Mouse (Mus musculus) spleen, postnatal 10 days (tissue): ENCODE measurements around the gene BC028528.
"Not testable (repeated sequence)": the region's sequence is repeated elsewhere in the genome, so short reads cannot be mapped to it uniquely, and the experiment has no call there.

Experiments used
- DNase-seq, 2 experiments: peaks; one replicate each; pipeline ENCODE4 v3.0.0; 2021 to 2022; ENCODE audit warnings: low spot score in 2 of 2

The BC028528 gene

GRCm38 (mm10) chr3:95891211-95892065, at the start of gene BC028528:
Gene BC028528, minus strand, starts transcription at chr3:95892005.
- peak in 1 of 2 experiments; percentile 66 for DNase-seq

- DNase-seq: peak in 1 of 2 experiments; percentile 64
These were observed 47.0 kb upstream of the BC028528 start for GRCm38 (mm10) chr3:95938835-95939234.

DNA sequence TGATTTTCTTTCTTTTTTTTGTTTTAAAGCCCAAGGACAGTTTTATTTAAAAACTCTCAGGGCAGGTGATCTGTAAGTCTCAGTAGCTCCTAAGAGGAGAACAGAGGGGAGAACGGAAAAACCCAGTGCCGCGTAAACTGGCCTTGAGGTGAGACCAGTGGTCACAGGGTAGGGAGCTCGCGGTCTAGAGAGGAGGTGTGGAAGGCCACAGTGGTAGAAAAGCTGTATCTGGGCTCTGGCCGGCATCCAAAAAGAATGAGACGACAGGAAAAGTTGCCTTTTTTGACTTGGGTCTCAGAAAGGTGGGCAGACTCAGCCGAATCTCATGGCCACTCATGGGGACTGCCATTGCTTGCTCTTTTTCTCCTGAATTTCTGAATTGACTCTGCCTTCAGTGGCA, 46.4 kb upstream of the BC028528 start:
- DNase-seq: no peak

GRCm38 (mm10) chr3:95934448-95934847, 42.6 kb upstream of the BC028528 start:
- DNase-seq: no peak

DNA sequence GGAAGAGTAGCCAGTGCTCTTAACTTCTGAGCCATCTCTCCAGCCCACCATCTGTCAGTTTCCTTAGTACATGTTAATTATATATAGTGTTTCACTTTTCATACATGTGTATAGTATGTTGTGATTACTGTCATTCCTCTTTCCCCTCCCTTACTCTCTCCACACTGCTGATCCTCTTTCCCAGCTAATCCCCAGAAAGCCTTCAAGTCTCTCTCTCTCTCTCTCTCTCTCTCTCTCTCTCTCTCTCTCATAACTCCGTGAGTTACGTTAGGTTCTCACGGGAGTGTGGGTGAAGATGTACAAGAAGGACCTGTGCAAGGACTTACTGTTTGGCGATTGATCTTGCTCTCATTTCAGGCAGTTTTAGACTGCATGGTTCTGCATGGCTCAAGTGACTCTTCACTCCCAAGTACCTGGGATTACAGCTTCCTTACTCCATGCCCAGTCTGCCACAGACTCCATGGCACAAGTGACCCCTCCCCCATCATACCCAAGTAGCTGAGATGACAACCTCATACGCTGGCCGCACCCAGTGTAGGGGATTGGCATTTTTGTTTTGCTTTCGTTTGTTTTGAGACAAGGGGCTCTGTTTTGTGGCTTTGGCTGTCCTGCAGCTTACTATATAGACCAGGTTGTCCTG, 41.4 kb upstream of the BC028528 start:
- DNase-seq: no peak

- no peak for DNase-seq
These were observed 40.8 kb upstream of the BC028528 start for GRCm38 (mm10) chr3:95932566-95932965.

DNA sequence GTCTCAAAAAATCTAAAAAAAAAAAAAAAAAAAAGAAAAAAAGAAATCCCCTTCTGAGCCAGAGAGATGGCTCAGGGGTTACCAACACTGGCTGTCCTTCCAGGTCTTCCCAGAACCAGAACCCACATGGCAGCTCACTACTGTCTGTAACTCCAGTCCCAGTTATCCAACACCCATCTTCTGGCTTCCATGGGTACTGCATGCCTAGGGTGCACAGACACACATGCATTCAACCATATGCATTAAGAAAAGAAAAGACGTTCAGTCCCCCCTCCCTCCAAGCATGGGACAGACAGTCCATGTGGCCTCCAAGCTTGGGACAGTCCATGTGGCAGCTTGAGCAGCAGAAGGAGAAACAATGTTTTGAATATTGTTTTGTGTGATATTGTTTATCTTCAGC, 40.4 kb upstream of the BC028528 start:
- DNase-seq: no peak

GRCm38 (mm10) chr3:95931471-95931870, 39.7 kb upstream of the BC028528 start:
- no peak for DNase-seq

DNA sequence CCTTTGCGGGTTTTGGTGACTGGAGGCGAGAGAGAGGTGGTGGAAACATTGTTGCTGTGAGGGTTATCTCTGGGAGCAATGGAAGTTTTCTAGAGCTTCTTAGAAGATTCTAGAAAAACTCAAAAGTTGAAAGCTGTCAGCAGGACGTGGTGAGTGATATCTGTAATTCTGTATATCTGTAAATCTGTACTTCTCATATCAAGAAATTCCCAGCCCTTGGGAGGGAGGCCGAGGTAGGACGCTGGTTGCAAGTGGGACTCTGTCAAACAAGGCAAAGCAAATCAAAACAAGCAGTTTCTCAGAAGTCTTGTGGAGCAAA, 38.6 kb upstream of the BC028528 start:
- DNase-seq: peak in 1 of 2 experiments; percentile 29

- DNase-seq: peak; percentile 76 to 81
These were observed 38.0 kb upstream of the BC028528 start for GRCm38 (mm10) chr3:95929581-95930470.

DNA sequence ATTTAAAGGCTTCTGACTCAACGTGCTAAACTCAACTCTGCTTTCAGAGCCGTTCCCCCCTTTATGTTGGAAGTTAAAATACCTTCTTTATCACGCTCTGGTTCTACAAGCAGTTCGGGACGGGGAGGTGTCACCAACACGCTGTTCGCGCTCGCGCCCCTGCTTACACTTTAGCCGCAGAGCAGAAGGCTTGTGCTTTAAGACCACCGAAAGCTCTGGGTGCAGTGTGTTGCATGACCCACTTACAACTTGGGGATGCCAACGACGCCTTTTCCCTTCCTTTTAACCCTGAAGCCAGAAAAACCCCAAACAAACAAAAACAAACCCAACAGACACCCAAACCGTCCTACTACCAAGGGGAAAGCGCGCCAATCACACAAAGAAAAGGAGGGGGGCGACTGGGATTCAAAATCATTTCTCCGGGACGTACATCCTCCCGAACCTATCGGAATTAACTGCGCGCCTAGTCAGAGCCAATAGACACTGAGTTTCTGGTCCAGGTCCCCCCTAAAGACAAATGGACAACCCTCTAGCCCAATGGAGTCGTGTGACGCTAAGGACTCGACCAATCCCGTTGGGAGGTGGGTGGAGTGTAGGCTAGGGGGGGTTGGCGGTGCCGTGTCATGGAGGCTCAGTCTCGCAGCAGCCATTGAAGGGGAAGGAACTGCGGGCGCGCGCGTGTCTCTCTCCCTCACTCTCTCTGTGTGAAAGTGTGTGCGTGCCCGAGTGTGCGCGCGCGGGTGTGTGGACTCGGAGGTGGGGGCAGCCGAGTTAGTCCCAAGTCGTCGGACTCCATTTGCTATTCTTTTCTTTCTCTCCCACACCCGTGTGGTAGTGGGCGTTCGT, 37.1 kb upstream of the BC028528 start, which contains the start of gene Anp32e:
TSS of gene Anp32e (plus strand) at position 589 of the 846 bp plus-strand sequence.
- DNase-seq: peak; percentile 96 to 97

DNA sequence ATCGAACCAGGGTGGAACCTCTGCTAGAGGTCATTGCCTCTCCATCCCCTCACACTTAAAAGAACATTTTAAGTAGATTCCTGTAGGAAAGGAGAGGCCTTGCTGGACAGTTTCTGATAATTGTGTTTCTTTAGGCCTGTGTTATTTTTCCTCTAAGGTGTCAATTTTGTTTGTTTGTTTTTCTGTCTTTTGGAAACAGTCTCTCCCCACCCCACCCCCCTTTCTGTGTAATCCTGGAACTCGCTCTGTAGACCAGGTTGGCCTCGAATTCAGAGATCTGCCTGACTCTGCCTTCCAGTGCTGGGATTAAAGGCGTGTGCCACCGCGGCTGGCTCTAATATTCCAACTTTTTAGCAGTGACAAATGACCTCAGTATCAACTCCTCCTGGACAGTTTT, 36.5 kb upstream of the BC028528 start:
- no peak for DNase-seq

GRCm38 (mm10) chr3:95925087-95925486, 33.3 kb upstream of the BC028528 start:
- no peak for DNase-seq

DNA sequence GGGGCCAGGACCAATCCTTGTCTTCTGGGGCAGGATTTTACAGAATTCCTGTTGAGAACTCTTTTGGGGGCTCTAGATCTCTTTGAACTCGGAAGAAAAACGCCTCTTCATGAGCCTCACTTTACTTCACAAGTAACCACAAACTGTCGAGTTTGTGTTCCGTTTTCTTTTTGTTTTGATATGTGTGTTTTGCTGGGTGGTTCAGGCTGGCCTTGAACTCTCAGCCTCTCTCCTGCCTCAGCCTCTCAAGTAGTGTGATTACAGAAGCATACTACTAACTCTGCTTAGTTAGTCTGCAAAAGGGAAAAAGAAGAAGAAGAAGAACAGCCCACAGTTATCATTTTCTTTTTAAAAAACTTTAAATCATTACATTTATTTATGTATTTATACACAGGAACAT, 32.4 kb upstream of the BC028528 start:
- DNase-seq: no peak

- DNase-seq: not testable (repeated sequence)
These were observed 31.6 kb upstream of the BC028528 start for GRCm38 (mm10) chr3:95923429-95923828.

GRCm38 (mm10) chr3:95920532-95920931, 28.7 kb upstream of the BC028528 start:
- not testable (repeated sequence) for DNase-seq

GRCm38 (mm10) chr3:95916760-95917159, 25.0 kb upstream of the BC028528 start:
- no peak for DNase-seq

DNA sequence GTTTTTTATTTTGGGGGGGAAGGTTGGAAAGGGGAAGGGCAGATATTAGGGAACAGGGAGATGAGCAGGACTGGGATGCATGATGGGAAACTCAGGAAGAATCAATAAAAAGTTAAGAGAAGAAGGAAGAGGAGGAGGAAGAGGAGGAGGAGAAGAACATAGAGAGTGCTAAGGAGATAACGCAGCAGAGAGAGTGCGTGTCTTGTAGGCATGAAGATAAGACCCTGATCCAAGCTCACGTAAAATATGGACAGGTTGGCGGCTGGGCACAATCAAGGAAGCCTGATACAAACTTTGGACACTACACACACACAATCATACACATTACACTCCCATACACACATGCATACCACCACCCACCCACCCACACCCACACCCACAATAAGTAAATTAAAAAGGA, 22.9 kb upstream of the BC028528 start:
- no peak for DNase-seq

- no peak for DNase-seq
These were observed 15.8 kb upstream of the BC028528 start for GRCm38 (mm10) chr3:95907613-95908012.

DNA sequence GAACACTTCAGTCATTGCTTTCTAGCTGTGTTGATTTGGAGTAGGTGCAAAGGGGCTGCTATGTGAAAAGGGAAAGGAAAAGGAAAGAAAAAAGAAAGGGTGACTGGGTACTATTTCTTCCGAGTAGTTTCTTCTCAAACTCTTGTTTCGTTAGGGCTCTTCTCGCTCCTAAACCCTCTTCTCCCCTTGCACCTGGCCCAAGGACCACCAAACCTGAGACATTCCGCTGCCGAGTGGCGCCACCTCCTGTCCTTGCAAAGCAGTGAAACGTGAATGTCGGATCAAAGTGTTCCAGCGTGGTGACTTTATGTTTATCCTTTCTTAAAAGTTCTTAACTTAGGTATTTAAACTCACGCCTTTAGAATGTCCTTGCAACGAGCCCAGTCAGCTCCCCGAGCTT, 15.1 kb upstream of the BC028528 start:
- DNase-seq: peak in 1 of 2 experiments; percentile 78

DNA sequence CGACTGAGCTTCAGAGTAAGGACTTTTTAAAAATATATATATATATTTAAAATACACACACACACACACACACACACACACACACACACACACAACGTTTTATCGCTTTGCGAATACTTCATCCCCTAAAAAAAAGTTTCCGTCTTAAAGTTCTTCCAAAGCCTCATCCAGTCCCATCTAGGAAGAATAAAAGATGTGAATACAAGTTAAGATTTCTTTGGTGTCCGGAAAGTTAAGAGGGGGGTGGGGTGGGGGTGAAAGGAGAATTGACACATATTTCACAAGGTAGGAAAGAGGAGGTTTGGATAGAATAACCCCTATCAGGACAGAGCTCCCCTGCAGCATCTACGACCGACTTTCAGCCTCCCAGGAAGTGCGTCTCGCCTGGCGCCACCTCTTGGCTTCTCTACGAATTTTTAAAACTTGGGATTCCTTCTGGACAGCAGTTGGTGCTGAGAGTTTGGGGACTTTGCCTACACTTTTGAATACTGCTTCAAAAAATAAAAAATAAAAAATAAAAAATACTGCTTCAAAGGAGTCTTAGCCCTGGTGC, 14.2 kb upstream of the BC028528 start:
- peak in 1 of 2 experiments; percentile 60 for DNase-seq
